Mouse (Mus musculus) E14TG2a.4 (cell line): ENCODE data around the gene Glis3.

Experiments used
- CTCF ChIP-seq: conservative IDR thresholded peaks from 2 replicates; pipeline ENCODE4 v1.5.1; 2014; ENCODE audit warnings: low read length
- POU5F1 ChIP-seq: IDR thresholded peaks from 2 replicates; pipeline ENCODE4 v1.6.1; 2014; ENCODE audit warnings: low read length, borderline replicate concordance

- no peak for TF ChIP-seq CTCF
- TF ChIP-seq POU5F1, result no peak
Observed at GRCm38 (mm10) chr19:28394826-28395583, 284.9 kb downstream of the Glis3 start.
